Mouse (Mus musculus) cerebellum, postnatal 25 days (tissue): ENCODE results near the gene Qrfp.
A peak's percentile ranks its signal among the peaks of the same experiment; 100 is the strongest.

Experiments used
- DNase-seq, 2 experiments: peaks; one replicate each; pipeline ENCODE4 v3.0.0; 2021; ENCODE audit warnings: mixed read lengths in 2 of 2

Qrfp gene

DNA sequence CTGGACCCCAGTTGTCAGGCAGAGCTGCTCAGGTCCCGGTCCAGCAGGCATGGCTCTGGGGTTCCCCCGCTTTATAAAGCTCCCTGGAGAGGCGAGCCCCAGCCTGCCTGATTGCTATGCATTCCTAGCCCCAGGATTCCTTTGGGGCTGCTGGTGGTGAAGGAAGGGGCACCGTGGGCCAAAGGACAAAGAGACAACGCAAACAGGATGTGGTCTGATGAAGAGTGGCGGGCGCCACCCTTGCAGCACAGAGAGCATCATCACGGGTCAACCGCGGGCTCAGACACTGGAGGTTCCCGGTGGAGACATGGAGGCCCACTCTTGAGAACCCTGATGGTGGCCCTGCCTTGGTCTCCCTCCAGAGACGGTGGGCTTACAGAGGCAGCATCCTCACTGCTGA is at the start of gene Qrfp:
Gene Qrfp (minus strand): TSS at position 137 of the 400 bp plus-strand sequence.
- no peak for DNase-seq

DNA sequence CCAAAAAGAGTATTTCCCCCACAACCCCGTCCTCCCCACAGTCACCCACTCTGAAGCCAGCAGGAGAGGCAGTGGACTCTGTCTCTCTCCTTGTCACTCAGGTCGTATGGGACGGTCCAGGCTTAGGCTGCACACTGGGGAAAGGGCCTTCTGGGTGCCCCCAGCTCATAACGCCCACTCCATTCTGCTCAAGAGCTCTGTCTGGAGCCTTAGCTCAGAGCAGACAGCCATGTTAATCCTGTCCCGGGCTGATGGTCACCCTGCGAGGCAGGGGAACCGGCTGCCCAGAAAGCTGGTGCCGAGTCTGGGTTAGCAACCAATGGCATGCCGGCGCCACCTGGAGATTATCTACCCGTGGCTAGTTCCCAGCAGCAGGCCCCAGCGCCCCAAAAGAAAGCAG is 48.1 kb upstream of the Qrfp start:
- peak in 1 of 2 experiments; percentile 21 for DNase-seq

- peak in 1 of 2 experiments; percentile 56 for DNase-seq
Observed at GRCm38 (mm10) chr2:31857180-31857579, 46.8 kb upstream of the Qrfp start.

- no peak for DNase-seq
Observed at GRCm38 (mm10) chr2:31855991-31856390, 45.6 kb upstream of the Qrfp start.

DNA sequence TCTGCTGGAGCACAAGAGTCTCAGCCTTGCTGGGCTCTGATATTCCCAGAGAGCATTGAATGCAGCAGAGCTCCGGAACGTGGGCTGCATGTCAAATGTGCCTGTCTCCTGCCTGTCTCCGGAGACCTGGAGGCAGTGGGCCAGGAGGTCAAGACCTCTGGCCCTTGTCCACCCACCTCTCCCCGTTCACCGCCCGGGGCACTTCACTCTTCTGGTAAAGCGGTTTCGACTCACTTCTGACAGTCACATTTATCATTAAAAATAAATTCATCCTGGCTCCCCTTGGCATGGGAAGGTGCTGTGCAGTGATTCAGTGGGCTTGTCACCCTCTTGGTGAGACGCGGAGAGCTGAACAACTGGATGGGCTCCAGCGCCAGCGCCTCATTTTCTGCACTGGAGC is 39.8 kb upstream of the Qrfp start:
- DNase-seq: no peak

GRCm38 (mm10) chr2:31847908-31848307 is 37.5 kb upstream of the Qrfp start:
- peak; percentile 53 to 74 for DNase-seq

DNA sequence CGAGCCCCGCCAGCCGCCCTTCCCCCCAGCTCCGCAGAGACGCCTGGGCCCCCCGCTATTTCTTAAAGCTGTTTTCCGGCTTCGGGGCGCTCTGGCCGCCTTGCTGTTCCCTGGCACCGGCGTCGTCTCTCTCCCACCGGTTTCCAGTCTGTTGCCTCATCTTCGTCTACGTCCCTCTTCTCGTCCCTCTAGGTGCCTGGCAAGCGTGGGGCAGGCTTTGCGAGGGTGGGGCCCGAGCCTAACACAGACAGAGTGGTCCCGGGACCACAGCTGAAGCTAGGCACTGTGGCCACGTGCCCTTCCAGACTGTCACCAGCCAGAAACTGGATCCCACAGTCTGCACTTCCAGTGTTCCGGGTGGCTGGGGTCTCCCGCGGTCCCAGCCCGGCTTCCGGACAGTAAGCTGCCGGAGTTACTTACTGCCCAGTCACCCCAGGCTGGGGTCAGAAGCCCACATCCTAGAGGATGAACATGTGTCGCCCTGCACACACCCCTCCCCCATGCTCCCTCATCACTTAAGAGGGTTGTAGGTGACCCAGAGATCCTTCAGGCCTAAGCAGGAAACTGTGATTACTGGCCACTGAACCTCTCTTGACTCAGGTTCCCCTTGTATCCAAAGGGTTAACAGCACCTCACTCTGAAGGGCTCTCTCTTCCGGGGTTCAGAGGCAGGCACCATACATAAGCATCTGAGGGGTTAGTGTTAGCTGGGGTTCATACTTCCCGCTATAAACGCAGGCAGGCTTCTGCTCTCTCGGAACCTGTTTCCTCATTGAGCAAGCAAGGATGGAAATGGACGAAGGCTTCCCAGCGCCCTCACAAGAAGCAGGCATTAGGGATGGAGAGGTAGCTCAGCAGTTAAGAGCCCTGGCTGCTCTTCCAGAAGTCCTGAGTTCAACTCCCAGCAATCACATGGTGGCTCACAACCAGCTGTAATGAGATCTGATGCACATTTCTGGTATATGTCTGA is 36.6 kb upstream of the Qrfp start:
- DNase-seq: peak in 1 of 2 experiments; percentile 47

DNA sequence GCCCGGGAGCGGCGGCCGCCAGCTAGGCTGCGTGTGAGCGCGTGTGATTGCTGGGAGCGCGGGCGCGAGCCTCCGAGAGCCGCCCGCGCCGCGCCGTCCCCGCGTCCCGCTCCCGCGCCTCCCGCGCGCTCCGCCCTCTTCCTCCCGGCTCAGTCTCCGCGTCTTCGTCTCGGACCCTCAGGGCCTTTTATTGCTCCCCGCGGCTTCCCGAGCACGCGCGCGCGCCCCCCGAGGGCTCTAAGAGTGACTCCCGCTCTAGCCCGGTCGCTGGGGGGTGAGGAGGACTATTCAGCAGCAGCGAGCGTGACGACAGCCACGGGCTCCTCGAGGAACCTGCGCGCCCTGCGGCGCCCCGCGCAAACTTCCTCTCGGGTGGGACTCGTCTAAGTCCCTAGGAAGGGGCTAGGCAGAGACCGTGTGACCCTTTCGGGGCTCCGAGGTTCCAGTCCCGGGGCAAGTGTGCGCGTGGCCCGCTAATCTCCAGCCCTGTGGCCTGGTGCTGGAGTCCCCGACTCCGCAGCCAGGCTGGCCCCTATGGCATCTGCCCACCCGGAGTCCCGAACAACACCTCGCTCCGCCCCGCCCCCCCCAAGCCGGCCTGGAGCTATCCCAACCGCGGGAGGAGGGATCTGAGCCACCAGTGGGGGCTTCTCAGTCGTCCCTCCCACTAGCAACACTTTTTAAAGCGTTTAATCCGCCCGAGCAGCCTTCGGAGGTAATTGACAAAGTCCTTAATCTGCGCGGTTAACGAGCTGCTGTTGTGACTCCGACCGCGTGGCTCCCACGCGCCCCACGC is 35.7 kb upstream of the Qrfp start, which contains the start of gene Fibcd1:
Gene Fibcd1 (minus strand): TSS at position 110 of the 796 bp plus-strand sequence.
- peak; percentile 40 to 50 for DNase-seq

- DNase-seq: no peak
Observed at GRCm38 (mm10) chr2:31845512-31845895, 35.1 kb upstream of the Qrfp start.

- DNase-seq: no peak
Observed at GRCm38 (mm10) chr2:31844729-31845136, 34.4 kb upstream of the Qrfp start.

GRCm38 (mm10) chr2:31838868-31839267 is 28.5 kb upstream of the Qrfp start:
- DNase-seq: no peak

GRCm38 (mm10) chr2:31836985-31837384 is 26.6 kb upstream of the Qrfp start:
- DNase-seq: no peak

DNA sequence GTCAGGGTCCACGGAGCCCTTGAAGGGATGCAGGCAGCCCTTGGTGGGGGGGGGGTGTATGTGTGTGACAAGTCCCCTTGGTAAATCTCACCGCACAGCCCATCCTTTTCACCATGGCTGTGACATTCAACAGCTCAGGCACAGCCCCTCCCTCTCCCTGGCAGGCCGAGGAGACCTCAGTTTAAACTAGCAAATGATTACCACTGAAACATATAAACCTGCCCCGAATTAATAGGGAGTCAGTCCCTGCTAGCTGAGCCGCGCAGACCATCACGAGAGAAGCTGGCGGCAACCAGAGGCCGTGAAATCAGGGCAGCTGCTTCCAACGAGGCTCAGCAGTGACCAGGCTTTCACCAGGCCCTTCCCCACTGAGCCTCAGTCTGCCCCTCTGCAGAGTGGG is 25.7 kb upstream of the Qrfp start:
- no peak for DNase-seq

- DNase-seq: no peak
Observed at GRCm38 (mm10) chr2:31828311-31828825, 18.0 kb upstream of the Qrfp start.

- DNase-seq: peak; percentile 38 to 65
Observed at GRCm38 (mm10) chr2:31827877-31828276, 17.5 kb upstream of the Qrfp start.

- DNase-seq: peak; percentile 49 to 52
Observed at GRCm38 (mm10) chr2:31826094-31827085, 16.0 kb upstream of the Qrfp start.

GRCm38 (mm10) chr2:31825469-31825911 is 15.1 kb upstream of the Qrfp start:
- peak; percentile 59 to 61 for DNase-seq

DNA sequence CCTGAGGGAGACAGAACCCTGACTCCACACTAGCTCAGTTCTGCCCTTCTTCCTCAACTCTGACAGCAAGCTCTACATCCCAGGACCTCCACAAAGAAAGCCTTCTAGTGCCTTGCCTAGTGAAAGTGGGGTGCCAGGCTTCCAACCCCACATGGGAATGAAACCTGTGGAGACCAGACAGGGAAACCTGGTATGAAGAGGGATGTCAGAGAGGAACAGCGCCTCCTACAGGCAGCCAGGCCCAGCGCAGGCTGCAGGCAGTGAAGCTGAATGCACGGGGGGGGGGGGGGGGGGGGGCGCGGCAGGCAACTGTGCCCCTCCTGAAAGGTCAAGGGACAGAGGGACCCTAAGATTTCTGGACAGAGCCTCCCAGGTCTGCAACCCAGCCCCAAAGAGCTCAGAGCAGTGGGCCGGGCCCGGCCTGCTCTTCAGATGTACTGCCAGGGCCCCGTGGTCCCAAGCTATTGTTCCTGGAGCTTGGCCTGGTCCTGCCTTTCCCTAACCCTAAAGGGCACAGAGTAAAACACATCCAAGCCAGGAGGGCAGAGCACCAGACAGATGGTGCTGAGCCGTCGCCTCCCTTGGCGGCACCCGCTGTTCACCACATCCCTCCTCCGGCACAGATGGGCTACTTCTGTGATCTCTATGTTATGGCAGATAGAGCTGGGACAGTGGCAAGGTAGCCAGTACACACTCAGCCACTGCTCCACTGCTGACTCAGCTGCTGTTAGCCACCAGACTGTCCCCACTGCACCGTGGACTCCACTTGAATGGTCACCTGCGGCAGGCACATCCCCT is 13.8 kb upstream of the Qrfp start:
- peak; percentile 51 to 70 for DNase-seq

DNA sequence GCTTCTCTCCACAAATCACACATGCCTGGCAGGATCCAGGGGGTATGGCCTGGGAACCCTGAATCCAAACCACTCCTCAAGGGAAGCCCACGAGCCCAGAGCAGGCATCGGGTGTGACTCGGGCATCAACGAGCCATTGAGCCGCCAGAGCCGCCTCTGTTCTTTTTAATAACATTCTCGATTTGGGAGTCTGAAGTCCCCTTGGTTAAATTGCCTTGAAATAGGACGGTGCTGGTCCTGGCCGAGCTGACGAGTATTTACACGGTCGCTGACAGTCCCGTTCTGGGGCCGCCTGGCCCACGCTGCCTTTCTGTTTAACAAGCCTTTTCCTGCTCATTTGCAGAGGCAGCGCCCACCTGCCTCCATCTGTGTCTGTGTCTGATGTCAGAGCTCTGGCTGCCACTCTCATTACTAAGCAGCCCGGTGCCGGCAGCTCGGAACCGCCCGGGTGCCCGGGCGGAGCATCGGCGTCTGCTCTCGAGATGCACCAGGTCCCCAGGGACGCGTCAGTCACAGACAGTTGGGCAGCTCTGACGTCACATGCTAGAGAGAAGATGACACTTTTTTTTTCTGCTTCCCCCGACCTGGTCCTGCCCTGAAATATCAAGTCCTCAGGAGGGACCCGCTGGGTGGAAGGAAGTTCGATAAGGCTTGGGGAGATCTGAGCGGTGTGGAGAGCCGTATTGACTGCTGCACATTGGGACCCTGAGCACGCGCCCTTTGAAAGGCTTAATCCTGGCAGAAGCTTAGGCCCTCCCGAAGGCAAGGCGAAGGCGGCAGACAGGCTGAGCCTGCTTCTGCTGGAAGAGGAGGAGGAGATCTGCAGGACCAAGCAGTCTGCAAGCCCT is 12.4 kb upstream of the Qrfp start:
- peak; percentile 63 to 70 for DNase-seq

DNA sequence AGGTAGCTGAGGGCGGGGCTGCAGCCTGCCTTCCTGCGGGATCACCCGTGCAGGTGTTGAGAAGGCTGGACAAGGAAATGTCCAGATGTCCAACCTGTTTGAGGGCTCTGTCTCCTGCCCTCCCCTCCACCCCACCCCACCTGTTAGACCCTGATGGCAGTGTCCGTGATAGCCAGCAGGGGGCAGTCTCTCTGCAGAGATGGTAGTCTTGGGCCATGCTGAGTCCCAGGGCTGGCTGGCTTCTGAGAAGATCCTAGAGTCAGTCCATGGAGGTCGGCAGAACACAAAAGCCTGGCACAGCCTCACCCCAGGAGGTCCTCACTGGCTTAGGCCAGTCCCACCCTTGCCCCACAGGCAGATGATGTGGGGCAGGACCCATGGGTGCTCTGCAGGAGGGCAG is 5.0 kb upstream of the Qrfp start:
- DNase-seq: peak; percentile 68 to 79
